Mouse (Mus musculus) intestine, postnatal 0 days (tissue): ENCODE data around the gene Vhl. TPM values are rescaled to one million over a fixed set of nuclear protein-coding genes. Genes with fewer than 3 reads are reported as not detected.
"Not testable (repeated sequence)": the region's sequence is repeated elsewhere in the genome, so short reads cannot be mapped to it uniquely, and the experiment has no call there.

Source experiments
- ATAC-seq: fragments of 200-750 bp; cut with Nextera tagmentation; 2 replicates; pipeline ENCODE4 v1.8.0; 2017; ENCODE audit warnings: mild to moderate bottlenecking, moderate TSS enrichment, moderate library complexity
- H3K27ac ChIP-seq: fragments of 300-500 bp; sonication (generic); 2 replicates; pipeline ENCODE4 v1.5.1; 2014; ENCODE audit warnings: mild to moderate bottlenecking, low read depth, low read length, moderate library complexity
- H3K27me3 ChIP-seq: fragments of 300-500 bp; sonication (generic); replicated peaks from 2 replicates; pipeline ENCODE4 v1.6.1; 2014; ENCODE audit warnings: low read length, mixed read lengths; ENCODE audit not compliant: control insufficient read depth, insufficient read depth
- H3K36me3 ChIP-seq: fragments of 300-500 bp; sonication (generic); 2 replicates; pipeline ENCODE4 v1.6.1; 2014; ENCODE audit warnings: mild to moderate bottlenecking, moderate library complexity; ENCODE audit not compliant: control insufficient read depth, insufficient read depth
- H3K4me1 ChIP-seq: fragments of 300-500 bp; sonication (generic); replicated peaks from 2 replicates; pipeline ENCODE4 v1.6.1; 2014; ENCODE audit warnings: antibody characterized with exemption, low read length, mixed read lengths; ENCODE audit not compliant: control insufficient read depth, insufficient read depth
- H3K4me2 ChIP-seq: fragments of 300-500 bp; sonication (generic); replicated peaks from 2 replicates; pipeline ENCODE4 v1.6.1; 2014; ENCODE audit warnings: low read depth, mild to moderate bottlenecking, moderate library complexity
- H3K4me3 ChIP-seq: fragments of 300-500 bp; sonication (generic); 2 replicates; pipeline ENCODE4 v1.5.1; 2014; ENCODE audit warnings: low read depth, low read length
- H3K9ac ChIP-seq: fragments of 300-500 bp; sonication (generic); 2 replicates; pipeline ENCODE4 v1.6.1; 2014; ENCODE audit warnings: mild to moderate bottlenecking, low read depth, low read length
- H3K9me3 ChIP-seq: fragments of 300-500 bp; sonication (generic); 2 replicates; pipeline ENCODE4 v1.6.1; 2016; ENCODE audit warnings: mixed run types; ENCODE audit not compliant: control insufficient read depth
- CTCF ChIP-seq: sonication (generic); IDR thresholded peaks from 2 replicates; pipeline ENCODE4 v1.5.1; 2016; ENCODE audit warnings: low read depth, mild to moderate bottlenecking, control low read depth, antibody characterized with exemption, moderate library complexity
- WGBS: fragments of 180-500 bp; shearing (Covaris S2); extraction: QIAGEN DNeasy Blood & Tissue Kit; methylation state at CpG from one replicate; pipeline ENCODE4 v1.1.7; 2014; 5-methylcytosine and 5-hydroxymethylcytosine counted together
- polyA plus RNA-seq: library from polyadenylated mRNA; unstranded; fragments of >200 nt; fragmentation: Nextera tagmentation; extraction: Ambion mirVana; gene quantifications from 2 replicates; pipeline ENCODE4 v1.2.1, GENCODE M21; 2015

Gene Vhl
- polyA plus RNA-seq, 1 experiment from 2014 or later: 20.6 TPM

DNA sequence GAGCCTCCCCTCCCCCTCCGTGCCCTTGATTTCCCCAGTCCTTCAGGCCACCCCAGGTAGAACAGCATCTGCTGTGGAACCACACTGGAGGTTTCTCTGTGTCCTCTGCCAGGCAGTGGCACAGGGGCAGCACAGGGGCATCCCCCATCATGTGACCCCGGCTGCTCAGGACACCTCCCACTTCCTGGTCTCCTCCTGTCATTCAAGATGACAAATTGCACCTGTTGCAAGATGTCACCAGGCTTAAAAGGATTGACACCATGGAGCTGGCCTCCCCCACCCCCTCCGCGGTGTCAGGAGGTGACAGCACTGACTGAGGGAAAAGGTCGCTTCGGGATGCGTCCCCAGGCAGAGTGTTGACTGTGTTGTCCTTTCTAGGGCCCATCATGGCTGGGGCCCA lies 46.1 kb downstream of the Vhl start:
- Histone ChIP-seq H3K4me2 (no peak overlapping the region), H3K9ac (no peak overlapping the region), H3K27ac (peak overlapping the region; percentile 84), H3K36me3 (peaks cover 15% of the 10 kb centered on the region), H3K4me1 (peaks cover 5% of the 10 kb centered on the region; the same call in 1 of the 2 replicates), H3K9me3 (no peaks in the 10 kb centered on the region), H3K4me3 (no peak overlapping the region), H3K27me3 (no peaks in the 10 kb centered on the region)
- no peak for TF ChIP-seq CTCF
- 44% methylated on average over 7 of the region's 7 CpGs for WGBS
- peak; percentile 13 for ATAC-seq

DNA sequence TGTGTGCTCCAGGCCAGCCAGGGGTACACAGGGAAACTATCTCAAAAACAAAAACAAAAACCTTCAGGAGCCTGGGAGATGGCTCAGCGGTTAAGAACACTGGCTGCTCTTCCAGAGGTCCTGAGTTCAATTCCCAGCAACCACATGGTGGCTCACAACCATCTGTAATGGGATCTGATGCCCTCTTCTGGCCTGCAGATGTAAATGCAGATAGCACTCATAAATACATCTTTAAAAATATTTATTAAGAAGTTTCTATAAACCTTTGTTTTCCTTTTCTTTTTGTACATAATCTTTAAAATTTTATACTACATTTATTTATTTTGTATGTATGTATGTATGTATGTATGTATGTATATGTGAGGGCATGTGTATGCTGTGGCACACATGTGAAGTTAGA lies 48.3 kb downstream of the Vhl start:
- H3K27ac ChIP-seq, ATAC-seq: not testable (repeated sequence)
- WGBS: 92% methylated on average over 1 of the region's 1 CpGs

DNA sequence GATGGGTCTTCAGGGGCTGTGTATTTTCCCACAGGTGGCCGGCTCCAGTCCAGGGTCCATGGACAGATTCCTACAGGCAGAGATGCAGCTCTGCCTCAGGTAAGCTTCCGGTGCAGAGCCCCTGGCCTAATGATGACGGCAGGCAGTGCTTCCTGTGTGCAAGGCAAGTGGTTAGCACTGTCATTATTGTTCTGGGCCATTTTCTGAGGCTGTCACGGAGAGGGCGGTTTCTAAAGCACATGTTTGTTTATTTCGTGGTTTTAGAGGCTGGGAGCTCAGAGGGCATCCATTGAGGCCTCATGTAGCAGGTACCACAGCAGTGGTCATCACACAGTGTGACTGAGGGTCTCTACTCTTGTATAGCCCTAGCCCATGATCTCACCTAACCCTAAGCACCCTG lies 49.2 kb downstream of the Vhl start:
- WGBS: 75% methylated on average over 6 of the region's 6 CpGs
- TF ChIP-seq CTCF: no peak
- Histone ChIP-seq H3K9ac (no peak overlapping the region), H3K4me3 (no peak overlapping the region), H3K9me3 (no peaks in the 10 kb centered on the region), H3K4me2 (no peak overlapping the region), H3K27ac (peak overlapping the region; percentile 22), H3K4me1 (peaks cover 5% of the 10 kb centered on the region; the same call in 1 of the 2 replicates), H3K36me3 (peaks cover 15% of the 10 kb centered on the region; the same call in 1 of the 2 replicates), H3K27me3 (no peaks in the 10 kb centered on the region)
- no peak for ATAC-seq

More for the DNA sequence above, 48.3 kb downstream of the Vhl start:
- not testable (repeated sequence) for H3K4me2 ChIP-seq, H3K4me1 ChIP-seq, H3K27me3 ChIP-seq, H3K4me3 ChIP-seq, H3K9ac ChIP-seq, H3K9me3 ChIP-seq
- TF ChIP-seq CTCF: peak; percentile 35
- H3K36me3 ChIP-seq: peaks cover 15% of the 10 kb centered on the region; the same call in 1 of the 2 replicates

DNA sequence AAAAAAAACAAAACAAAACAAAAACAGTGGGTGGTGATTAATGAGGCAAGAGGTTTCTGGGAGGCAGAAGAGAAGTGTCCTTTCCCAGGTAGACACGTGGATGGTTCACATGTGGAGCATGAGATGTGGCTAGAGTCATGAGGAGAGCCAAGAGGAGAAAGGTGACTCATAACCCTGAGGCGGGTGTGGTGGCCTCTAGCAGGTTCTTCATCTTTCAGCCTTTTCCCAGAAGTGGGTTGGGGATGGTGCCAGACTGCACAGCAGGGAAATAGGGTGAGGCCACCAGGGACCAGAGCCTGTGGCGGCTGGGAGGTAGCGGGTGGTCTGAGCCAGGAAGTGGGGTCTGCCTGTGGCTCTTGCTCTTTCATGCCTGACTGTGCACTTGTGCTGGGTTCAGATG lies 51.5 kb downstream of the Vhl start:
- Histone ChIP-seq H3K9me3 (no peaks in the 10 kb centered on the region), H3K9ac (no peak overlapping the region), H3K4me2 (no peak overlapping the region), H3K27ac (peak overlapping the region; percentile 42; the same call in 1 of the 2 replicates), H3K4me3 (no peak overlapping the region), H3K4me1 (no peaks in the 10 kb centered on the region; the same call in 1 of the 2 replicates), H3K36me3 (peaks cover 20% of the 10 kb centered on the region; the same call in 1 of the 2 replicates), H3K27me3 (no peaks in the 10 kb centered on the region)
- no peak for TF ChIP-seq CTCF
- WGBS: 50% methylated on average over 4 of the region's 4 CpGs
- peak; percentile 55 for ATAC-seq

DNA sequence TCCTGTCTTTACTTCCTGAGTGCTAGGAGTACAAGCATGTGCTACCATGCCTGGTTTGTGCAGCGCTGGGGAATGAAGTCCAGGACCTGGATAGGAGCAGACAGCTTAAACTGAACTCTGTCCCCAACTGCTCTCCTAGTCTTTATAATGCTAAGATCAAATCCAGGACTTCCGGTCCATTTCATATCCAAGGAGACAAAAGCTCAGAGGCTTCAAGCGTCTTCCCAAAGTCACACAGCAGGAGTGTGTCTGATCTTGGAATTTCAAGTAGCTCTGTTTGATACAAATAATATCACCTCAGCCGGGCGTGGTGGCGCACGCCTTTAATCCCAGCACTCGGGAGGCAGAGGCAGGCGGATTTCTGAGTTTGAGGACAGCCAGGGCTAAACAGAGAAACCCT lies 52.2 kb downstream of the Vhl start:
- no peak for TF ChIP-seq CTCF
- no peak overlapping the region for H3K4me2 ChIP-seq
- 91% methylated on average over 9 of the region's 9 CpGs for WGBS
- ATAC-seq: no peak
- peaks cover 25% of the 10 kb centered on the region; the same call in 1 of the 2 replicates for H3K36me3 ChIP-seq
- H3K27me3 ChIP-seq: no peaks in the 10 kb centered on the region
- peak overlapping the region; percentile 42; the same call in 1 of the 2 replicates for H3K27ac ChIP-seq
- H3K4me3 ChIP-seq: no peak overlapping the region
- H3K9me3 ChIP-seq: no peaks in the 10 kb centered on the region
- no peaks in the 10 kb centered on the region for H3K4me1 ChIP-seq
- H3K9ac ChIP-seq: no peak overlapping the region

DNA sequence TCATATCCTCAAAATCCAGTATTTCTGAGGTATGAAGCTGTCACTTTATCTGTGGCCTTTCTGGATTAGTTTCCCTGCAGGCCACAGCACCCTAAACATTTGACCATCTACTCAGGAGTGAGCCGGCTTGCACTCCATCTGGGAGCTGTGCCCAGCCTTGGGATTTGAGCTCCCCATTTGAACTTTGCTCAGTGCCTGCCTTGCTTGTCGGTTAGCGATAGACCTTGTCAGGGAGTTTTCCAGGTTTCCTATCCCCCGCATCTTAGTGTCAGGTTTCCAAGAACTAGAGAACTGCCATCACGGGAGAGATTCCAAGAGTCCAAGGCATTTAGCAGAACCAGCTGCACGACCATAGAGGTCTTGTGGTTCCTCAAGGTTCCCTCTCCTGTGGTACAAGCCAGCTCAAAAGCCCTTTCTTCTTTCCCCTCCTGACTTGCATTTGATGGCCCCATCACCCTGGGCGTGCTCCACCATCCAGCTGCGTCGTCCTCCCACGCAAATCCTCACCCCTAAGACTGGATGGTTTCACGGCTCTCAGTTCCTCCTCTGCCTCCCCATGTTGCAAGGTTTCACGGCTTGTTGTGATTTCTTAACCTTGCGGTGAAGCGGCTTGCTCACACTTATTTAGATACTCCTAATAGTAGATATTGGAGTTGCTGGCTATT lies 53.4 kb downstream of the Vhl start:
- H3K4me3 ChIP-seq: no peak overlapping the region
- H3K27me3 ChIP-seq: no peaks in the 10 kb centered on the region
- H3K27ac ChIP-seq: no peak overlapping the region
- H3K9me3 ChIP-seq: no peaks in the 10 kb centered on the region
- H3K4me1 ChIP-seq: no peaks in the 10 kb centered on the region
- H3K36me3 ChIP-seq: peaks cover 25% of the 10 kb centered on the region; the same call in 1 of the 2 replicates
- no peak overlapping the region for H3K4me2 ChIP-seq
- no peak for TF ChIP-seq CTCF
- no peak overlapping the region for H3K9ac ChIP-seq
- 53% methylated on average over 14 of the region's 14 CpGs for WGBS
- ATAC-seq: peak; percentile 17; the same call in 1 of the 2 replicates
